Mouse (Mus musculus) thymus, adult 2 months (tissue): Measurements from ENCODE around the gene Rab10.

ENCODE experiments used
- CTCF ChIP-seq: fragments of 200-500 bp; IDR thresholded peaks from 2 replicates; pipeline ENCODE4 v1.5.1; 2012; ENCODE audit warnings: mild to moderate bottlenecking, control low read depth, low read length, moderate library complexity, borderline replicate concordance; ENCODE audit not compliant: control insufficient read depth, poor library complexity, insufficient read depth; ENCODE audit errors: extremely low read depth
- POLR2A ChIP-seq: fragments of 200-500 bp; IDR thresholded peaks from 2 replicates; pipeline ENCODE4 v1.6.1; 2012; ENCODE audit warnings: mild to moderate bottlenecking, low read length, control low read depth, moderate library complexity; ENCODE audit not compliant: control insufficient read depth, poor library complexity, insufficient read depth; ENCODE audit errors: extremely low read depth

DNA sequence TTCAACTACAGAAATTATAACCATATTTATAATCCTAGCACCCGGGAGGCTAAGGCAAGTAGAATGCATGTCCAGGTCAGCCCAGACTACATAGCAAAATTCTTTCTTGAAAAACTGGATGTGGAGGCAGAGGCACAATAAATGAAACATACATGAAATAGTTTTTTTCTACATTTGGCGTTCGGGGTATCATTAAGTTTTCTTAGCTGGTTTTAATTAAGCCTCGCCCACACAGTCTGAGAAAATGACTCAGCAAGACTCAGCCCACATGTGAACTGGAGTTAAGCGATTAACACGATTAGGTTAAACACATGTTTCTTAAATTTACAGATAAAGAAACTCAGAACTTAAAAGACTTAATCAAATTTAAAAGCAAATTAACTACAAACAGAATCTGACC is 24.4 kb downstream of the Rab10 start:
- no peak for TF ChIP-seq POLR2A
- no peak for TF ChIP-seq CTCF
